Mouse (Mus musculus) embryonic facial prominence, embryonic 12.5 days (tissue): Measurements from ENCODE around the gene Adamts15. TPM values are rescaled to one million over a fixed set of nuclear protein-coding genes. Genes with fewer than 3 reads are reported as not detected.

Source experiments
- ATAC-seq: fragments of 200-750 bp; cut with Nextera tagmentation; 2 replicates; pipeline ENCODE4 v1.8.0; 2017; ENCODE audit not compliant: insufficient number of reproducible peaks, insufficient read depth, low FRiP score, low TSS enrichment
- H3K27ac ChIP-seq: fragments of 300-500 bp; sonication (generic); 2 replicates; pipeline ENCODE4 v1.5.1; 2016; ENCODE audit warnings: mild to moderate bottlenecking
- H3K27me3 ChIP-seq: fragments of 300-500 bp; sonication (generic); 2 replicates; pipeline ENCODE4 v1.6.1; 2016; ENCODE audit warnings: mild to moderate bottlenecking, moderate library complexity
- H3K36me3 ChIP-seq: fragments of 300-500 bp; sonication (generic); 2 replicates; pipeline ENCODE4 v1.6.1; 2016; ENCODE audit warnings: mild to moderate bottlenecking
- H3K4me1 ChIP-seq: fragments of 300-500 bp; sonication (generic); 2 replicates; pipeline ENCODE4 v1.6.1; 2016
- H3K4me2 ChIP-seq: fragments of 300-500 bp; sonication (generic); replicated peaks from 2 replicates; pipeline ENCODE4 v1.6.1; 2016; ENCODE audit warnings: mild to moderate bottlenecking, moderate library complexity
- H3K4me3 ChIP-seq: fragments of 300-500 bp; sonication (generic); 2 replicates; pipeline ENCODE4 v1.5.1; 2016; ENCODE audit warnings: mild to moderate bottlenecking
- H3K9ac ChIP-seq: fragments of 300-500 bp; sonication (generic); 2 replicates; pipeline ENCODE4 v1.6.1; 2016; ENCODE audit warnings: mild to moderate bottlenecking, moderate library complexity
- H3K9me3 ChIP-seq: fragments of 300-500 bp; sonication (generic); 2 replicates; pipeline ENCODE4 v1.6.1; 2016; ENCODE audit warnings: mild to moderate bottlenecking, moderate library complexity
- WGBS: fragments of 180-500 bp; shearing (Covaris S2); methylation state at CpG from one replicate; pipeline ENCODE4 v1.1.7; 2016; 5-methylcytosine and 5-hydroxymethylcytosine counted together
- polyA plus RNA-seq: library from polyadenylated mRNA; unstranded; fragments of >200 nt; fragmentation: Nextera tagmentation; extraction: Ambion mirVana; gene quantifications from 2 replicates; pipeline ENCODE4 v1.2.1, GENCODE M21; 2016

Adamts15 gene
- polyA plus RNA-seq, 1 experiment from 2014 or later, result 22.4 TPM

GRCm38 (mm10) chr9:30876552-30876951 is 45.7 kb downstream of the Adamts15 start:
- H3K4me2 ChIP-seq, result no peak overlapping the region
- no peaks in the 10 kb centered on the region for H3K9me3 ChIP-seq
- H3K27ac ChIP-seq, result no peak overlapping the region
- no peak overlapping the region for H3K9ac ChIP-seq
- ATAC-seq, result no peak
- H3K27me3 ChIP-seq, result no peaks in the 10 kb centered on the region
- WGBS, result 76% methylated on average over 3 of the region's 3 CpGs
- no peaks in the 10 kb centered on the region for H3K4me1 ChIP-seq
- no peaks in the 10 kb centered on the region for H3K36me3 ChIP-seq
- no peak overlapping the region for H3K4me3 ChIP-seq

GRCm38 (mm10) chr9:30855837-30856236 is 66.4 kb downstream of the Adamts15 start:
- no peak overlapping the region for H3K27ac ChIP-seq
- no peaks in the 10 kb centered on the region for H3K27me3 ChIP-seq
- no peak overlapping the region for H3K4me2 ChIP-seq
- H3K4me1 ChIP-seq, result no peaks in the 10 kb centered on the region
- no peak for ATAC-seq
- no peak overlapping the region for H3K9ac ChIP-seq
- no peak overlapping the region for H3K4me3 ChIP-seq
- WGBS, result 81% methylated on average over 2 of the region's 2 CpGs
- no peaks in the 10 kb centered on the region for H3K9me3 ChIP-seq
- H3K36me3 ChIP-seq, result no peaks in the 10 kb centered on the region

- no peak overlapping the region for H3K9ac ChIP-seq
- no peak for ATAC-seq
- H3K27ac ChIP-seq, result no peak overlapping the region
- no peak overlapping the region for H3K4me2 ChIP-seq
- H3K36me3 ChIP-seq, result no peaks in the 10 kb centered on the region
- H3K4me3 ChIP-seq, result no peak overlapping the region
- no peaks in the 10 kb centered on the region for H3K9me3 ChIP-seq
- H3K27me3 ChIP-seq, result no peaks in the 10 kb centered on the region
- no peaks in the 10 kb centered on the region for H3K4me1 ChIP-seq
- WGBS, result 94% methylated on average over 2 of the region's 2 CpGs
These were observed 70.4 kb downstream of the Adamts15 start for GRCm38 (mm10) chr9:30851841-30852240.

- Histone ChIP-seq H3K9ac (no peak overlapping the region), H3K4me1 (peaks cover 7% of the 10 kb centered on the region; the same call in 1 of the 2 replicates), H3K9me3 (no peaks in the 10 kb centered on the region), H3K27me3 (no peaks in the 10 kb centered on the region), H3K36me3 (no peaks in the 10 kb centered on the region), H3K4me2 (no peak overlapping the region), H3K27ac (no peak overlapping the region), H3K4me3 (no peak overlapping the region)
- ATAC-seq, result no peak
- WGBS, result 84% methylated on average over 4 of the region's 4 CpGs
These were observed 72.3 kb downstream of the Adamts15 start for GRCm38 (mm10) chr9:30849951-30850350.

- ATAC-seq, result no peak
- H3K27me3 ChIP-seq, result no peaks in the 10 kb centered on the region
- no peaks in the 10 kb centered on the region for H3K36me3 ChIP-seq
- H3K4me2 ChIP-seq, result no peak overlapping the region
- H3K9ac ChIP-seq, result no peak overlapping the region
- H3K4me1 ChIP-seq, result peaks cover 12% of the 10 kb centered on the region; the same call in 1 of the 2 replicates
- WGBS, result 92% methylated on average over 8 of the region's 8 CpGs
- H3K9me3 ChIP-seq, result no peaks in the 10 kb centered on the region
- no peak overlapping the region for H3K4me3 ChIP-seq
- H3K27ac ChIP-seq, result no peak overlapping the region
These were observed 72.8 kb downstream of the Adamts15 start for GRCm38 (mm10) chr9:30849444-30849843.

Other genes with a start within 250 kb of the Adamts15 start
- 2.0 and 2.5 TPM in 2 replicates for gene Adamts8, start 20.1 kb upstream of the Adamts15 start, polyA plus RNA-seq
- gene Zbtb44, start 108.2 kb upstream of the Adamts15 start, polyA plus RNA-seq, result 7.7 and 9.7 TPM in 2 replicates
- 12.5 and 13.0 TPM in 2 replicates for gene St14, start 209.4 kb upstream of the Adamts15 start, polyA plus RNA-seq